Mouse (Mus musculus) heart, adult 2 months (tissue): ENCODE measurements around the gene Pdcl2.

Source experiments
- CTCF ChIP-seq: fragments of 200-600 bp; IDR thresholded peaks from 2 replicates; pipeline ENCODE4 v1.8.1; 2022; ENCODE audit warnings: antibody characterized with exemption, mild to moderate bottlenecking, moderate library complexity
- POLR2A ChIP-seq: fragments of 200-500 bp; IDR thresholded peaks from 2 replicates; pipeline ENCODE4 v1.6.1; 2011; ENCODE audit warnings: mild to moderate bottlenecking, low read depth, low read length, control low read depth; ENCODE audit not compliant: insufficient read depth

DNA sequence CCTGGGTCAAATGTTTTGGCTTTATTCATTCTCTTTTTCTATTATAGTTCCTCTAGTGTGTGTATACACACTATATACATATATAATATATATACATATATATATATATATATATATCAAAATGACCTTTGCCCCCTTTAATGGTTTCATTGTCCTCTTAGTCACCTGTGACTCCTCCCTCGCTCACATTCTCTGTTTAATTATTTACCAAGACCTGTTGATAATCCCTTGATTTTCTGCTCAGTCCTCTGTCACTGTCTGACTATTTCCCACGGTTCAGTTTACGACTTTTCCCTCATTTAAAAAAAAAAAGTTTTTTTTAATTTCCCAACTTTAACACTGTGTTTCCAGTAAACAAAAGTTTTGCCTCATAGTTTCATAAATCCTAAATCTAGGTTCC lies 24.7 kb downstream of the Pdcl2 start:
- TF ChIP-seq CTCF (no peak), POLR2A (no peak)
